Mouse (Mus musculus) embryonic facial prominence, embryonic 15.5 days (tissue): ENCODE data around the gene Cacna1g. TPM values are rescaled to one million over a fixed set of nuclear protein-coding genes. Genes with fewer than 3 reads are reported as not detected.
"Not testable (repeated sequence)": the region's sequence is repeated elsewhere in the genome, so short reads cannot be mapped to it uniquely, and the experiment has no call there.

Experiments
- ATAC-seq: fragments of 200-750 bp; cut with Nextera tagmentation; 2 replicates; pipeline ENCODE4 v1.8.0; 2017; ENCODE audit warnings: low read depth, moderate TSS enrichment; ENCODE audit not compliant: insufficient number of reproducible peaks, low FRiP score, low TSS enrichment
- H3K27ac ChIP-seq: fragments of 300-500 bp; sonication (generic); replicated peaks from 2 replicates; pipeline ENCODE4 v1.5.1; 2015; ENCODE audit warnings: mild to moderate bottlenecking, inconsistent platforms
- H3K27me3 ChIP-seq: fragments of 300-500 bp; sonication (generic); 2 replicates; pipeline ENCODE4 v1.6.1; 2015; ENCODE audit warnings: inconsistent platforms
- H3K36me3 ChIP-seq: fragments of 300-500 bp; sonication (generic); 2 replicates; pipeline ENCODE4 v1.6.1; 2015; ENCODE audit warnings: mild to moderate bottlenecking, inconsistent platforms
- H3K4me1 ChIP-seq: fragments of 300-500 bp; sonication (generic); 2 replicates; pipeline ENCODE4 v1.6.1; 2015; ENCODE audit warnings: inconsistent platforms
- H3K4me2 ChIP-seq: fragments of 300-500 bp; sonication (generic); replicated peaks from 2 replicates; pipeline ENCODE4 v1.6.1; 2015; ENCODE audit warnings: mild to moderate bottlenecking, inconsistent platforms
- H3K4me3 ChIP-seq: fragments of 300-500 bp; sonication (generic); replicated peaks from 2 replicates; pipeline ENCODE4 v1.5.1; 2015; ENCODE audit warnings: mild to moderate bottlenecking, inconsistent platforms
- H3K9ac ChIP-seq: fragments of 300-500 bp; sonication (generic); 2 replicates; pipeline ENCODE4 v1.6.1; 2015; ENCODE audit warnings: inconsistent platforms
- H3K9me3 ChIP-seq: fragments of 300-500 bp; sonication (generic); replicated peaks from 2 replicates; pipeline ENCODE4 v1.6.1; 2016; ENCODE audit warnings: inconsistent platforms
- WGBS: fragments of 180-500 bp; shearing (Covaris S2); methylation state at CpG from one replicate; pipeline ENCODE4 v1.1.7; 2015; 5-methylcytosine and 5-hydroxymethylcytosine counted together
- polyA plus RNA-seq: library from polyadenylated mRNA; unstranded; fragments of >200 nt; fragmentation: Nextera tagmentation; extraction: Ambion mirVana; gene quantifications from 2 replicates; pipeline ENCODE4 v1.2.1, GENCODE M21; 2015

Cacna1g gene
- polyA plus RNA-seq, 1 experiment from 2014 or later: 30.3 TPM

GRCm38 (mm10) chr11:94403757-94404156, 70.2 kb downstream of the Cacna1g start:
- H3K36me3 ChIP-seq: peaks cover 3% of the 10 kb centered on the region; the same call in 1 of the 2 replicates
- WGBS: 72% methylated on average over 10 of the region's 10 CpGs
- H3K4me3 ChIP-seq: no peak overlapping the region
- H3K4me1 ChIP-seq: peaks cover 33% of the 10 kb centered on the region
- no peak overlapping the region for H3K27ac ChIP-seq
- no peak overlapping the region for H3K9ac ChIP-seq
- 0 out of 2 replicates have a peak, but pooled peaks have one; percentile 2 for ATAC-seq
- no peaks in the 10 kb centered on the region for H3K27me3 ChIP-seq
- H3K4me2 ChIP-seq: no peak overlapping the region
- H3K9me3 ChIP-seq: no peaks in the 10 kb centered on the region

GRCm38 (mm10) chr11:94402731-94403130, 71.3 kb downstream of the Cacna1g start:
- no peak overlapping the region for H3K9ac ChIP-seq
- H3K4me3 ChIP-seq: no peak overlapping the region
- no peaks in the 10 kb centered on the region for H3K36me3 ChIP-seq
- H3K4me1 ChIP-seq: peaks cover 29% of the 10 kb centered on the region
- no peaks in the 10 kb centered on the region for H3K27me3 ChIP-seq
- ATAC-seq: no peak
- H3K4me2 ChIP-seq: no peak overlapping the region
- H3K9me3 ChIP-seq: no peaks in the 10 kb centered on the region
- no peak overlapping the region for H3K27ac ChIP-seq
- 74% methylated on average over 5 of the region's 5 CpGs for WGBS

- not testable (repeated sequence) for H3K27ac ChIP-seq, H3K36me3 ChIP-seq, H3K4me3 ChIP-seq, ATAC-seq, H3K4me2 ChIP-seq, H3K9me3 ChIP-seq, H3K9ac ChIP-seq, H3K27me3 ChIP-seq
- H3K4me1 ChIP-seq: peaks cover 22% of the 10 kb centered on the region
- 85% methylated on average over 4 of the region's 4 CpGs for WGBS
These were observed 72.0 kb downstream of the Cacna1g start for GRCm38 (mm10) chr11:94402029-94402428.

- Histone ChIP-seq H3K27me3 (no peaks in the 10 kb centered on the region), H3K27ac (no peak overlapping the region), H3K36me3 (no peaks in the 10 kb centered on the region), H3K4me3 (no peak overlapping the region), H3K9me3 (no peaks in the 10 kb centered on the region), H3K9ac (no peak overlapping the region), H3K4me1 (peaks cover 19% of the 10 kb centered on the region), H3K4me2 (no peak overlapping the region)
- no peak for ATAC-seq
- whole genome bisulfite sequencing: 60% methylated on average over 6 of the region's 6 CpGs
These were observed 73.0 kb downstream of the Cacna1g start for GRCm38 (mm10) chr11:94400996-94401395.

- Histone ChIP-seq H3K4me2 (no peak overlapping the region), H3K9me3 (no peaks in the 10 kb centered on the region), H3K27ac (no peak overlapping the region), H3K9ac (no peak overlapping the region), H3K4me1 (peaks cover 8% of the 10 kb centered on the region; the same call in 1 of the 2 replicates), H3K27me3 (peaks cover 11% of the 10 kb centered on the region; the same call in 1 of the 2 replicates), H3K4me3 (no peak overlapping the region), H3K36me3 (no peaks in the 10 kb centered on the region)
- ATAC-seq: no peak
- 82% methylated on average over 7 of the region's 7 CpGs for WGBS
These were observed 79.9 kb downstream of the Cacna1g start for GRCm38 (mm10) chr11:94394107-94394506.

GRCm38 (mm10) chr11:94393490-94393889, 80.5 kb downstream of the Cacna1g start:
- H3K4me2 ChIP-seq, H3K4me3 ChIP-seq, H3K27ac ChIP-seq, H3K4me1 ChIP-seq, ATAC-seq, H3K9me3 ChIP-seq, H3K36me3 ChIP-seq, H3K9ac ChIP-seq: not testable (repeated sequence)
- WGBS: 86% methylated on average over 4 of the region's 4 CpGs
- H3K27me3 ChIP-seq: peaks cover 11% of the 10 kb centered on the region; the same call in 1 of the 2 replicates

GRCm38 (mm10) chr11:94392672-94393109, 81.3 kb downstream of the Cacna1g start, which contains the start of gene Abcc3:
Gene Abcc3 (minus strand): TSS chr11:94392997.
- no peaks in the 10 kb centered on the region for H3K9me3 ChIP-seq
- H3K9ac ChIP-seq: no peak within 1 kb of the TSS
- WGBS: 10% methylated on average over 20 of the region's 20 CpGs
- H3K27ac ChIP-seq: no peak within 1 kb of the TSS
- H3K36me3 ChIP-seq: no peaks in the 10 kb centered on the region
- H3K4me3 ChIP-seq: peak within 1 kb of the TSS; percentile 31
- H3K4me2 ChIP-seq: peak within 1 kb of the TSS; percentile 52
- peaks cover 8% of the 10 kb centered on the region; the same call in 1 of the 2 replicates for H3K4me1 ChIP-seq
- peaks cover 11% of the 10 kb centered on the region; the same call in 1 of the 2 replicates for H3K27me3 ChIP-seq
- ATAC-seq: no peak

- Histone ChIP-seq H3K27ac (no peak overlapping the region), H3K36me3 (no peaks in the 10 kb centered on the region), H3K4me2 (no peak overlapping the region), H3K9ac (no peak overlapping the region), H3K27me3 (peaks cover 11% of the 10 kb centered on the region; the same call in 1 of the 2 replicates), H3K4me3 (no peak overlapping the region), H3K9me3 (no peaks in the 10 kb centered on the region), H3K4me1 (peaks cover 8% of the 10 kb centered on the region; the same call in 1 of the 2 replicates)
- no peak for ATAC-seq
- WGBS: 87% methylated on average over 10 of the region's 10 CpGs
These were observed 82.3 kb downstream of the Cacna1g start for GRCm38 (mm10) chr11:94391661-94392060.

- H3K36me3 ChIP-seq: no peaks in the 10 kb centered on the region
- no peak overlapping the region for H3K4me2 ChIP-seq
- H3K27me3 ChIP-seq: peaks cover 11% of the 10 kb centered on the region; the same call in 1 of the 2 replicates
- no peak overlapping the region for H3K27ac ChIP-seq
- no peak for ATAC-seq
- H3K9ac ChIP-seq: no peak overlapping the region
- no peaks in the 10 kb centered on the region for H3K9me3 ChIP-seq
- H3K4me3 ChIP-seq: no peak overlapping the region
- WGBS: 83% methylated on average over 6 of the region's 6 CpGs
- H3K4me1 ChIP-seq: peaks cover 12% of the 10 kb centered on the region; the same call in 1 of the 2 replicates
These were observed 83.2 kb downstream of the Cacna1g start for GRCm38 (mm10) chr11:94390825-94391224.

- Histone ChIP-seq H3K4me3 (no peak overlapping the region), H3K9me3 (no peaks in the 10 kb centered on the region), H3K27ac (0 out of 2 replicates have a peak overlapping the region, but pooled peaks have one; percentile 7), H3K4me2 (no peak overlapping the region), H3K9ac (no peak overlapping the region), H3K4me1 (peaks cover 12% of the 10 kb centered on the region; the same call in 1 of the 2 replicates), H3K27me3 (peaks cover 11% of the 10 kb centered on the region; the same call in 1 of the 2 replicates), H3K36me3 (no peaks in the 10 kb centered on the region)
- 66% methylated on average over 6 of the region's 6 CpGs for WGBS
- ATAC-seq: no peak
These were observed 84.1 kb downstream of the Cacna1g start for GRCm38 (mm10) chr11:94389724-94390396.

GRCm38 (mm10) chr11:94389021-94389420, 85.0 kb downstream of the Cacna1g start:
- 73% methylated on average over 4 of the region's 4 CpGs for WGBS
- Histone ChIP-seq H3K27ac (no peak overlapping the region), H3K4me2 (no peak overlapping the region), H3K4me3 (no peak overlapping the region), H3K9me3 (no peaks in the 10 kb centered on the region), H3K9ac (no peak overlapping the region), H3K27me3 (peaks cover 11% of the 10 kb centered on the region; the same call in 1 of the 2 replicates), H3K36me3 (no peaks in the 10 kb centered on the region), H3K4me1 (peaks cover 12% of the 10 kb centered on the region; the same call in 1 of the 2 replicates)
- ATAC-seq: no peak
